Mouse (Mus musculus): ENCODE data around the gene Dcaf11.

DNA sequence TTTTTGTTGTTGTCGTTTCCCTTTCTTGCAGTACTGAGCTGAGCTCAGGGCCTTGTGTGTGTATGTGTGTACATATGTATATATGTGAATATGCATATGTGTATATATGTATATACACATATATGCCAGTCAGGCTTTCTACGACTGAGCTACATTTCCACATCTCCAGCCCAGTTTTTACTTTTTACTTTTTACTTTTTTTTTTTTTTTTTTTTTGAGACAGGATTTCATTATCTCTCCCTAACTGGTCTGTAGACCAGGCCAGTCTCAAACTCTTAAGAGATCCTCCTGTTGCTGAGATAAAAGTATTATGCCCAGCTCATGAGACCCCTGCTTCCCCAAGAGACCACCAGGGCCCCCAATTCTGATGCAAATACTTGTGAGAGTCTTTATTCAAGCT, 57.0 kb downstream of the Dcaf11 start:
- TF ChIP-seq CTCF (IDR thresholded peaks at IDR 0.05; ENCODE audit: extremely low read depth, insufficient read length, insufficient replicate concordance, low read depth, low read length) (no peak), POLR2A (IDR thresholded peaks at IDR 0.05; ENCODE audit: low read depth, low read length) (no peak)

Measured in small intestine, adult 2 months (tissue).